In the genomic region with DNA sequence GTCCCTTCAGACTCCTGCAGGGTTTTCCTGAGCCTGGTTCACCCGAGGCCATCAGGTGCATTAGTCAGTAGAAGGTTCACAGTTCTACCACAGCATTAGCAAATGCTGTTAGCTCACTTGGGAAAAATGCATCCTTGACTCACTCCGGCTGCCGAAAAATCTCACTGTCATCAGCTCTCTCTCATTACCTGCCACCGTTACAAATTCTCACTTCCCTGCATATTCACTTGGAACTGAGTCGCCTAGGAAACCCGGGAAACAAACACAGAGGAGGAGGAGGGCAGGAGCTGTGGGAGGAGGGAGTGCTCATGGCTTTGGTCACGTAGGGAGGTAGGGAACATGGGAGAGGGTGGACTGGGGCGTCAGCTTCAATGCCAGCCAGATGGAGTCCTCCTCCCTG, we compare ENCODE assay signal across 28 mouse cellular contexts. TPM values are rescaled to one million over a fixed set of nuclear protein-coding genes. Genes with fewer than 3 reads are reported as not detected.
A peak's percentile ranks its signal among the peaks of the same experiment; 100 is the strongest.
DNase-seq lines count a peak whose midpoint lies in the region; ATAC-seq and TF ChIP-seq lines count a peak whose summit lies in the region.
"Had no signal": no experiment of that assay in that cellular context is flagged by ENCODE, and none has a peak within 500 bp of the region (broad histone marks: within the 10 kb centered on the region; RNA-seq: fewer than 3 reads in every experiment).

No protein-coding gene starts in this region.

- H3K4me2 ChIP-seq in limb, embryonic 11.5 days (ENCODE audit: low read depth, severe bottlenecking), result no peak overlapping the region
- H3K4me2 ChIP-seq: heart, embryonic 13.5 days; limb, embryonic 15.5 days; liver, embryonic 15.5 days; neural tube, embryonic 15.5 days had no signal

- H3K9me3 ChIP-seq in heart, embryonic 10.5 days, result no peaks in the 10 kb centered on the region
- H3K9me3 ChIP-seq in limb, embryonic 11.5 days (ENCODE audit: control insufficient read depth, low read length), result no peaks in the 10 kb centered on the region
- H3K9me3 ChIP-seq in limb, embryonic 10.5 days (replicated peaks), result no peaks in the 10 kb centered on the region
- H3K9me3 ChIP-seq: heart, embryonic 13.5 days; hindbrain, embryonic 10.5 days; limb, embryonic 15.5 days; liver, embryonic 15.5 days; megakaryocyte, embryonic 14.5 days; neural tube, embryonic 15.5 days had no signal

- TF ChIP-seq CTCF in Patski (IDR thresholded peaks at IDR 0.05), result no peak

- no peaks in the 10 kb centered on the region for H3K36me3 ChIP-seq in heart, embryonic 10.5 days
- no peaks in the 10 kb centered on the region for H3K36me3 ChIP-seq in limb, embryonic 11.5 days (ENCODE audit: control insufficient read depth, insufficient read depth, low read length)
- H3K36me3 ChIP-seq in limb, embryonic 10.5 days, result no peaks in the 10 kb centered on the region
- H3K36me3 ChIP-seq: heart, embryonic 13.5 days; hindbrain, embryonic 10.5 days; limb, embryonic 15.5 days; liver, embryonic 15.5 days; neural tube, embryonic 15.5 days had no signal

- CTCF ChIA-PET in Patski (lab: Charles Lee), result interaction anchor here (0.8 to 3.3 kb wide), 2 partner anchors 64 to 279 kb away, joined by 3 to 8 read pairs; no protein-coding TSS in a partner anchor

- ATAC-seq in limb, embryonic 11.5 days (ENCODE audit: insufficient number of reproducible peaks, low FRiP score, low TSS enrichment, low read depth), result no peak
- peak; percentile 66 for ATAC-seq in Patski
- ATAC-seq: forebrain, embryonic 14.5 days; hindbrain, postnatal 0 days; intestine, postnatal 0 days had no signal

- POLR2A ChIA-PET in Patski (lab: Charles Lee), result interaction anchor here (0.7 kb wide), 1 partner anchor 68 kb away, joined by 3 read pairs; no protein-coding TSS in a partner anchor

- no peak overlapping the region for H3K9ac ChIP-seq in limb, embryonic 11.5 days (ENCODE audit: low read length)
- H3K9ac ChIP-seq: heart, embryonic 13.5 days; limb, embryonic 15.5 days; liver, embryonic 15.5 days; neural tube, embryonic 15.5 days had no signal

- peaks cover 47% of the 10 kb centered on the region for H3K27me3 ChIP-seq in heart, embryonic 10.5 days (ENCODE audit: insufficient read depth, poor library complexity, severe bottlenecking)
- H3K27me3 ChIP-seq in limb, embryonic 11.5 days (ENCODE audit: control insufficient read depth, insufficient read depth, low read length), result no peaks in the 10 kb centered on the region
- H3K27me3 ChIP-seq in limb, embryonic 10.5 days (ENCODE audit: low read depth, poor library complexity, severe bottlenecking), result peaks cover 32% of the 10 kb centered on the region
- no peaks in the 10 kb centered on the region for H3K27me3 ChIP-seq in Patski

- peaks cover 9% of the 10 kb centered on the region for H3K4me1 ChIP-seq in heart, embryonic 10.5 days
- H3K4me1 ChIP-seq in limb, embryonic 11.5 days (ENCODE audit: control insufficient read depth, insufficient read depth, low read length), result no peaks in the 10 kb centered on the region; the same call in 1 of the 2 replicates
- peaks cover 28% of the 10 kb centered on the region for H3K4me1 ChIP-seq in limb, embryonic 10.5 days
- H3K4me1 ChIP-seq: heart, embryonic 13.5 days; liver, embryonic 15.5 days; megakaryocyte, embryonic 14.5 days had no signal

- in situ Hi-C loops in Patski (cut with MboI; ENCODE audit: low pct_unique_long_range_greater_than_20kb), result loop anchor here (5.0 kb wide), 1 partner anchor 164 kb away; no protein-coding TSS in a partner anchor

- 27% methylated on average over 8 of the region's 8 CpGs for WGBS in heart, embryonic 10.5 days
- WGBS in limb, embryonic 11.5 days, result 31% methylated on average over 8 of the region's 8 CpGs
- 43% methylated on average over 8 of the region's 8 CpGs for WGBS in limb, embryonic 10.5 days

- DNase-seq in heart, embryonic 10.5 days (ENCODE audit: low spot score), result peak; percentile 74
- no peak for DNase-seq in heart, postnatal 4 days
- DNase-seq in limb, embryonic 11.5 days (ENCODE audit: low spot score), result peak; percentile 34
- no peak for DNase-seq in limb, embryonic 10.5 days (ENCODE audit: low spot score)
- peak; percentile 68 for DNase-seq in Patski (ENCODE audit: low read depth, low spot score)
- DNase-seq in fibroblast of lung, adult 2 months (ENCODE audit: low read depth), result peak; percentile 33
- no peak for DNase-seq in urinary bladder, adult 18-20 months (ENCODE audit: low spot score in 2 of 2)
- DNase-seq: adrenal gland, adult 2 months; B cell, adult 2 months; cerebellum, adult 9-10 months; layer of hippocampus, postnatal 36 days; lung, postnatal 14 days; midbrain, embryonic 14.5 days; spleen, adult 18-20 months; thymus, adult 18-20 months; thymus, postnatal 4 days had no signal

- H3K4me3 ChIP-seq in heart, embryonic 10.5 days, result no peak overlapping the region
- H3K4me3 ChIP-seq in limb, embryonic 11.5 days (ENCODE audit: low read depth, low read length), result no peak overlapping the region
- H3K4me3 ChIP-seq in limb, embryonic 10.5 days, result no peak overlapping the region
- H3K4me3 ChIP-seq: heart, embryonic 13.5 days; hindbrain, embryonic 10.5 days; layer of hippocampus, adult 2 months; limb, embryonic 15.5 days; liver, embryonic 15.5 days; megakaryocyte, embryonic 14.5 days; neural tube, embryonic 15.5 days had no signal

- H3K27ac ChIP-seq in heart, embryonic 10.5 days, result no peak overlapping the region
- H3K27ac ChIP-seq in limb, embryonic 11.5 days (replicated peaks; ENCODE audit: low read depth, low read length), result no peak overlapping the region
- H3K27ac ChIP-seq in limb, embryonic 10.5 days, result no peak overlapping the region
- H3K27ac ChIP-seq: heart, embryonic 13.5 days; hindbrain, embryonic 10.5 days; hindbrain, postnatal 0 days; layer of hippocampus, adult 2 months; limb, embryonic 15.5 days; liver, embryonic 15.5 days; neural tube, embryonic 15.5 days had no signal

RNA-seq across cellular contexts. Expression of gene Barx2, which starts 56.8 kb away (rescaled TPM):
- 0.21 and 0.26 TPM in 2 replicates for polyA plus RNA-seq in heart, embryonic 10.5 days (2016; fragmentation: Nextera tagmentation; extraction: Ambion mirVana)
- total RNA-seq in heart, postnatal 4 days (2021), result under 1 TPM in 1 of 2 experiments, not detected in 1; 0.14 TPM
- polyA plus RNA-seq in limb, embryonic 11.5 days (2014; fragmentation: Nextera tagmentation; extraction: Ambion mirVana), result 1.0 and 1.3 TPM in 2 replicates
- 0.16 and 0.71 TPM in 2 replicates for polyA plus RNA-seq in limb, embryonic 10.5 days (2016; fragmentation: Nextera tagmentation; extraction: Ambion mirVana)
- 19.4 TPM for polyA plus RNA-seq in Patski (2021)
- total RNA-seq: adrenal gland, adult 2 months; common myeloid progenitor, adult 5-6 weeks; granulocyte monocyte progenitor cell, adult 5-6 weeks had no signal
- polyA plus RNA-seq: intestine, postnatal 0 days; liver, embryonic 15.5 days had no signal

Comparison
In these comparisons a context has a peak if more than half of its experiments do, and no peak if none do; other contexts are left out.
1. DNase-seq: peak in heart, embryonic 10.5 days (single experiment), limb, embryonic 11.5 days (single experiment), Patski (single experiment) and fibroblast of lung, adult 2 months (single experiment); none in heart, postnatal 4 days (single experiment), limb, embryonic 10.5 days (single experiment) and urinary bladder, adult 18-20 months (0 of 2).